Mouse (Mus musculus) embryo, embryonic 11 days (tissue): ENCODE measurements around the gene Ndufaf7.

Source experiments
- DNase-seq: peaks from one replicate; pipeline ENCODE4 v3.0.0-alpha.2; 2015

The Ndufaf7 gene

GRCm38 (mm10) chr17:78936466-78937228, at the start of gene Ndufaf7, which contains the start of gene Cebpz:
Ndufaf7 (plus strand) TSS chr17:78937136.
Cebpz (minus strand) TSS chr17:78937066.
- peak; percentile 100 for DNase-seq

- no peak for DNase-seq
Measured at GRCm38 (mm10) chr17:78888554-78888953, 48.4 kb upstream of the Ndufaf7 start.

- no peak for DNase-seq
Measured at GRCm38 (mm10) chr17:78889184-78889583, 47.8 kb upstream of the Ndufaf7 start.

GRCm38 (mm10) chr17:78891020-78891419, 45.9 kb upstream of the Ndufaf7 start:
- no peak for DNase-seq

- DNase-seq, result no peak
Measured at GRCm38 (mm10) chr17:78894991-78895390, 41.9 kb upstream of the Ndufaf7 start.

- peak; percentile 76 for DNase-seq
Measured at GRCm38 (mm10) chr17:78895394-78895793, 41.5 kb upstream of the Ndufaf7 start.

GRCm38 (mm10) chr17:78903158-78903557, 33.8 kb upstream of the Ndufaf7 start:
- no peak for DNase-seq

GRCm38 (mm10) chr17:78906892-78907291, 30.0 kb upstream of the Ndufaf7 start, which contains the start of gene Sult6b1:
Sult6b1 (minus strand) TSS chr17:78906992.
- no peak for DNase-seq

GRCm38 (mm10) chr17:78909374-78909773, 27.6 kb upstream of the Ndufaf7 start:
- no peak for DNase-seq

- DNase-seq, result peak; percentile 62
Measured at GRCm38 (mm10) chr17:78912861-78913281, 24.1 kb upstream of the Ndufaf7 start.

GRCm38 (mm10) chr17:78913921-78914320, 23.0 kb upstream of the Ndufaf7 start:
- DNase-seq, result no peak

GRCm38 (mm10) chr17:78915772-78916171, 21.2 kb upstream of the Ndufaf7 start:
- DNase-seq, result peak; percentile 32

- peak; percentile 90 for DNase-seq
Measured at GRCm38 (mm10) chr17:78916369-78916813, 20.5 kb upstream of the Ndufaf7 start, which contains the start of gene Cebpzos. Cebpzos (plus strand) TSS chr17:78916500.

- DNase-seq, result no peak
Measured at GRCm38 (mm10) chr17:78916899-78917298, 20.0 kb upstream of the Ndufaf7 start.

GRCm38 (mm10) chr17:78917696-78918095, 19.2 kb upstream of the Ndufaf7 start:
- DNase-seq, result no peak

- no peak for DNase-seq
Measured at GRCm38 (mm10) chr17:78935857-78936256, 1.1 kb upstream of the Ndufaf7 start.

- no peak for DNase-seq
Measured at GRCm38 (mm10) chr17:78937229-78937853, 405 bp downstream of the Ndufaf7 start.

GRCm38 (mm10) chr17:78938927-78939326, 2.0 kb downstream of the Ndufaf7 start:
- DNase-seq, result no peak

GRCm38 (mm10) chr17:78942579-78942978, 5.6 kb downstream of the Ndufaf7 start:
- DNase-seq, result peak; percentile 9

- no peak for DNase-seq
Measured at GRCm38 (mm10) chr17:78951225-78951624, 14.3 kb downstream of the Ndufaf7 start.

- DNase-seq, result no peak
Measured at GRCm38 (mm10) chr17:78952070-78952469, 15.1 kb downstream of the Ndufaf7 start.

- no peak for DNase-seq
Measured at GRCm38 (mm10) chr17:78953240-78953639, 16.3 kb downstream of the Ndufaf7 start.

GRCm38 (mm10) chr17:78959473-78959872, 22.5 kb downstream of the Ndufaf7 start:
- no peak for DNase-seq

- no peak for DNase-seq
Measured at GRCm38 (mm10) chr17:78964387-78964786, 27.5 kb downstream of the Ndufaf7 start.
